Mouse (Mus musculus) adrenal gland, adult 18-20 months (tissue): ENCODE results near the gene a. TPM values are rescaled to one million over a fixed set of nuclear protein-coding genes. Genes with fewer than 3 reads are reported as not detected.

Experiments used
- DNase-seq, 2 experiments: peaks; one replicate each; pipeline ENCODE4 v3.0.0; 2021 to 2022; ENCODE audit warnings: low spot score in 2 of 2
- long read RNA-seq, 2 experiments: library from polyadenylated mRNA; stranded (forward); transcript quantifications; one replicate each; pipeline ENCODE4 v2.0.0; 2021
- total RNA-seq, 2 experiments: library from RNA; stranded (reverse); gene quantifications; 1 replicate in 1 of 2; 2 replicates in 1 of 2; pipeline ENCODE4 v1.2.3; 2021

The a gene
- not detected for total RNA-seq
- long read RNA-seq, experiment 1: 0 reads
- long read RNA-seq, experiment 2, partial matches to known transcripts: 0 of 3 reads
- long read RNA-seq, experiment 2, other reads (novel, unspliced or antisense): 3 of 3 reads

DNA sequence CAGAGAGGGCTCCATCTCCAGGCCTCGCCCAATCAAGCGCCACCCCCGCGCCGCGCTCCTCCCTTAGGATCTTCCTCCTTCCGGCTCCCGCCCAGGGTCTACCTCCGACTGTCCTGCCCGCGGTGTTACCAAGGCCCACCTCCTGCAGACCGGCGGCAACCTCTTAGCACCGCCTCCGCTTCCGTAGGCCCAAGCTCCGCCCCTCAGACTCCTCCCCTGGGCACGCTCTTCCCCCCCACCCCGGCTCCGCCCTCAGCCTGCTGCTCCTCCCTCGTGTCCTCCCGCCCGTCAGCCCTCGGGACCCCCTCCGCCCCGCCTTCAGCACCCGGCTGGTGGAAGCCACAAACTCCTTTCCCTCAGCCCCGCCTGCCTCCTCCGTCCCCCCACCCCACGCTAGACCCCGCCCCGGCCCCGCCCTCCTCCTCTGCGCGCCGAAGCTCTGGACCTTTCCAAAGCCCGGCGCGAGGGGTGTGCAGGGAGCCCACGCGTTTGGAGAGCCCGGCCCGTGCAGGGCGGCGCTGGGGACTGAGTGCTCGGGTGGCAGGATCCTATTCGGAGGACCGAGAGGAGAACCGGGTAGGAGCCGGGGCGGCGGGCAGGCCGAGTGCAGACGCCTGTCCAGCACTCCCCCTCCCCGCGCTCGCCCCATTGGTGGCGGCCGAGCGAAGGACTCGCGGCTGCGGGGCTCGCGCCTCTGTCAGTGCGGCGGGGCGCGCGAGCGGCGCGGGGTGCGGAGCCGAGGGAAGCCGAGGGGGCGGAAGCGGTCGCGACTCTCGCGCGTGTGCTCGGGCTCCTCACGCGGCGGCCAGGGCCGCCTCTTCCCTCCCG, at the start of gene a, which contains the start of gene Raly:
Gene a, plus strand, starts transcription at position 747 of the 828 bp plus-strand sequence.
Gene Raly, plus strand, starts transcription at position 441 of the 828 bp plus-strand sequence.
- peak; percentile 93 for DNase-seq

DNA sequence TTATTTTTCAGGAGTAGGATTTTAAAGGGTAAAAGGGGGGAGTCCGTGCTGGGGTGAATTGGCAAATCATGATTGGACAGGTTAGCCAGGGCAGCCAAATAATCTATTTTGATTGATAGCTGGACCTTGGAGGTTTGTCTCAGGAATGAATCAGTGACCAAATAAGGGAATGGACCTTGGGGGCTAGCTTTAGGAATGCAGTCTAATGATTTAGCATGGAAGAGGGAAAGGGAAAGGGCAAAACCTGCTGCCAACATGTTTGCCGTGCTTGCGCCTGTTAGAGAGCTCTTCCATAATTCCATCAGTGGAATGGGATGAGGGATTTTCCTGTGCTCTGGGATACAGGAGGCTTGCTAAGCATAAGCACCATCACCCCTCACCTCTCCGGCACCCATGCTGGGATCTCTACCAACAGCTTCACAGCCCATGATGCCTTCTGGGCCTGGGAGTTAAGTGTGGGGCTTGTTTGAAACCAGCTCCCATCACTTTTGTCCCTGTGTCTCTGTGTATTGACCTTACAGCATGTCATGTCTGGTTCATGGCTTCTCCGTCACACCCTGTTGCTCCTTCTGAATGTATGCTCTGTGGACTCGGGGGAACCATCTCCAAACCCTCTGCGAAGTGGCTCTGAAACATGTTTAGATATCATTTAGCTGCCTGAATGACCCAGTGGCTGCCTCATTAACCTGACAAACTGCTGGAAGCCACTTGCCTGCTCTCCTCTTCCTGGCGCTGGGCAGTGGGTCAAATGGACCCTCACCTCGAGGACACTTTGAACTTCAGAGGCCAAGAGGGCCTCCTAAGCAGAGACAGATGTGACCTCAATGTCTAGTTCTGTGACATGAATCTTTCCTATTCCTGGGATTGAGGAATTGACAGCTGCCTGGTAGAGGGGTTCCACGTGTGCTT, 48.0 kb upstream of the a start:
- DNase-seq: peak in 1 of 2 experiments; percentile 45

DNA sequence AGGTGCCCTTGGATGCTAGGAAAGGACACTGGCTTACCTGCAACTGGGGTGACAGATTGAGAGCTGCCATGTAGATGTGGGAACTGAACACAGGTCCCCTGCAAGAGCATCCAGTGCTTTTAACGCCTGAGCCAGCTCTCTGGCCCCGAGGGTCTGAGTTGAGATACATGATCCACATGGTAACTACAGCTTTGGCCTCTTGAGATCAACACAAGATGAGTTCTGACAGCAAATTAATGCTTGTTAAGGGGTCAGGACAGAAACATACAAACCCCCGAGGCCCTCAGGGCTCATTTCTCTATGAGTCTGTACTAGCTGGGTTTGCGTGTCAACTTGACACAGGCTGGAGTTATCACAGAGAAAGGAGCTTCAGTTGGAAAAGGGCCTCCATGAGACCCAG, 47.3 kb upstream of the a start:
- DNase-seq: no peak

DNA sequence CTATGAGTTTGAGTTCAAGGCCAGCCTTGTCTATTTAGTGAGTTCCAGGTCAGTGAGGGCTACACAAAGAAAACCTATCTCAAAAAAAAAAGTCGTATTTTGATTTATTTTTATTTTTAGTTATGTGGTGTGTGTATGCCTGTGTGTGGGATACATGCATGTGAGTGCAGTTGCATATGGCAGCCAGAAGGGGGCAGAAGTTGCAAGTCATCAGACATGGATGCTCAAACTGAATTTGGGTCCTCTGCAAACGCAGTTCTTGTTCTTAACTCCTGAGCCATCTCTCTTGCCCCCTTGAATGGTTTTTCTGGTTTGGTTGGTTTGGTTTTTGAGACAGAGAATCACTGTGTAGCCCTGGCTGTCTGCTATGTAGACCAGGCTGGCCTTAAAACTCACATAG, 42.8 kb upstream of the a start:
- DNase-seq: no peak

DNA sequence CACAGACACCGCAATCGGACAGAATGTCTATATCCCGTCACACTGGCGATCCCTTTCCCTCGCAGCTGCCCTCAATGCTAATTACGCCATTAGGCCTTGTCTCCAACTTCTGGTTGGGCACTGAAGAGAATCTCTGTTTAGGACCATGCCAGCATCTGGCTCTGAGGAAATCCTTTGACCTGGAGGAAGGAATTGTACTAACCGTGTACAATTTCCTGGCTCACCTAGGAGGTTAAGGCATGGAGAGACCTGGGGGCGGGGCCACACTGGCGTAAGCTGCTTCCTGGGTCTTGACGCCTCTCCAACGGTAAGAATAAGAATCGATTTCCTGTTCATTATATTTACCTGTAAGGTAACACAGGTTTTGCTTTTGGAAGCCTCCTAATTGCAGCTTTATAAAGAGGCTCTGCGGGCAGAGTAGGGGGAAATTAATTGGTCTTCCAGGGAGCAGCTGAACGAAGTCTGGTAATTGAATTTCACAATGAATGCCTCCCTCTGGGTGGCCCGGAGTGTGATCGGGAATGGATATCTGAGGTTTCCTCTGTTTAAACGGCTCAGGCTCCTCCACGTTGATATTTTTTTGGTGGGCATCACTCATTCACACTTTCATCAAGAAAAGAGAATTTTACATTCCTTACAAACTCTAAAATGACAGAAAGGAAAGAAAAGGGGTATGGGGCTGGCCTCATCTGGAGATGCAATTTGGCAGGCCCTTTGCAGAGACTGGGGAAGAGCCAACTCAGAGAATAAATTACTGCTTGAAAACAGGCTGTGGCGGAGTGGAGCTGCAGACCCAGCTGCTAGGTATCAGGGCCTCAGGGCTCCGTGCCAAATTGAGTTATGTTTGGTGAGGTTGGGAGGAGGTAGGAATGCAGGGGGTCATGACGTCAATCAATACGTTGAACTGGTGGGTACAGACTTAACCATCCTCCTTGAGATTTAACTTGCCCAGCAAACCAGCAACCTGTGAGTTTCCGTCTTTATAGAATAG, 41.9 kb upstream of the a start:
- no peak for DNase-seq

DNA sequence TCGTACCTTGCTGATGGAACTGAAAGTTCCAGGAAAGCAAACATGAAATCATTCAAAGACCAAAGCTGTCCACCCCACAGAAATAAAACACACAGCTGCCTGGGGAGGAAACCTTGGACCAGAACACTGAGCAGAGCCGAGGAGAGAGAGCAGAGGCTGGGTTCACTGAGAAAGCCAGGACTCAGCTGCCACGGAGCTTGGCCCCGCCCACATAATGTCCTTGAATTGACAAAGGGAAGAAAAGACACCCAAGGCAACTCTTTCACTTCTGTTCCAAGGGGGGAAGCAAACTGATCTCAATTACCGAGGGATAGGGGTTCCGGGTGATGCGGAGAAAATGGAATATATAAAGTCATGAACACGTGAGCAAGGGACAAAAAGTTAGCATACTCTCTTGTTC, 39.3 kb upstream of the a start:
- peak; percentile 36 to 53 for DNase-seq

DNA sequence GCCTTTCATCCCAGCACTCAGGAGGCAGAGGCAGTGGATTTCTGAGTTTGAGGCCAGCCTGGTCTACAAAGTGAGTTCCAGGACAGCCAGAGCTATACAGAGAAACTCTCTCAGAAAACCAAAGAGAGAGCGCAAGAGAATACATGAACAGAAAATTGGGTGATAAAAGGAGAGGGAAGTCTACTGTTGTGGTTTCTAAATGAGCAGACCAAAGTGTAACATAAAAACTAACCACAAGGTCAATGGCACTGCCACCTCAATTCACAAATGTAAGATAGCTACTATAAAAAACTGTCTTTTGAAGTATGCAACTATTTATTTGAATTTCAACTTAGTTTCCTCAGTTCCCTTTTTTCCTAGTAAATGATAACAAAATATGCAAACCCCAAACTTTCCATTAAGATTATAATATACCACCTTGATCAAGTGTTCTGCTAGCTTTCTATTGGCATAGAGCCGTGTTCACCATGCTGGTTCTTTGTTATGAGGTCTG, 37.1 kb upstream of the a start:
- DNase-seq: no peak

DNA sequence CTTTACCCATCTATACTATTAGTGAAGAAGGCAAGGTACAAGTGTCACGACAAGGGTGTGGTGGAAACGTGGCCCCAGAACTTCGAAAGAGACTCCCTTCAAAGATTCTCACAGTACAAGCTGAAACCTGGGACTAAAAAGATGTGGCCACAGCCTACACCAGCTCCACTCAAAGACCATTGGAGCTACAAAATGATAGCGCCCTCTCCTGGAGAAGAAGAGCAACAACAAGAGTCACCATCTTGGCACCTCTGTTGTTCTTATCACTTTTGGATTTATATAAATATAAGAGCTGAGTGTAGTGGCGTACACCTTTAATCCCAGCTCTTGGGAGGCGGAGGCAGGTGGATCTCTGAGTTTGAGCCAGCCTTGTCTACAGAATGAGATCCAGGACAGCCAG, 35.4 kb upstream of the a start:
- DNase-seq: no peak

DNA sequence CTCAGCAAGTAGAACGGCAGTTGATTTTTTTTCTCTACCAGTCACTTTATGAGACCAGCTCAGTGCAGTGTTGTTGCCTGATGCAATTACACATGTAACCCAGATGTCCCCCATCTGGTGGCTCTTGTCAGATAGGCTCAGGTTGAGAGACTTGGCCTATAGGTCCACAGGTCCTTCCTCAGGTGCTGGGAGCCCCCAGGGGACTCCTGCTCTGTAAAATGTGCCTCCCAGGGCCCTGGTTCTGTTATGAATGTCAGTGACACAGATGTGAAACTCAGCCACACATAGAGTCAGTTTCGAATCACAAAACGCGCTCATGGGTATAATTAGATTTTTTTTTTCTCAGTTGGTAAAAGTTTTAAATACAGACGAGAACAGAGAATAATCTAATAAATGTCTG, 33.5 kb upstream of the a start:
- DNase-seq: no peak

DNA sequence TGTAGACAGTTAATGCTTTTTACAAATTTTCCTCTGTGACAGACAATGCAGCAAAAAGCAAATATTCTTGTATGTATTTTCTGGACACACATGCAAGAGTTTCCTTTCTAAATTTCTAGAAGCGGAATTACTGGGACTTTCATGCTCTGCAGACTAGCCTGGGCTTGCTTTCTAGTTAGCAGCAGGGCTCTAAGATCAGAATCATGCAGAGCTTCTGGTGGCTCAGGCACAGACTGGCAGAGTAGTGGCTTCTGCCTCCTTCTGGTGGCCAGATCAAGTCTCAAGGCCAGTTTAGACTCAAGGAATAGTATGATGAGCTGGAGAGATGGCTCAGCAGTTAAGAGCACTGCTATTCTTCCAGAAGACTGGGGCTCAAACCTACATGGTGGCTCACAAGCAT, 32.7 kb upstream of the a start:
- DNase-seq: no peak

DNA sequence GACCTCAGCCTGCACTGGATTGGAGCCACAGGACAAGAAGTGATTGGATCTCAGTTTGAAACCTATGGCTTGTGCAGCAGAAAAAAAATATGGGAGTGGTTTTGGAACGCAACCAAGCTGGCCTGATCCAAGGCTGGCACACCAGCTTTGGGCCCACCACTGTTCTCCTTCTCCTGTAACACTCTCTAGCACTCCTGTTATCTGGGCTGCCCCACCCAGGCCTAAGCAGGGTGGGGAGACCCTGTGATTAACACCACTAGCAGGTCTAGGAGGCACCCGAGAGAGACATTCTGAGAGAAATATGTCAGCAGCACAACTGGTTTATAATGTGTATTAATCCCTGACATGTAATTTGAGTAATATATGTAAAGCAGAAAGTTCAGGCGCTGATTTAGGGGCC, 28.0 kb upstream of the a start:
- DNase-seq: no peak

DNA sequence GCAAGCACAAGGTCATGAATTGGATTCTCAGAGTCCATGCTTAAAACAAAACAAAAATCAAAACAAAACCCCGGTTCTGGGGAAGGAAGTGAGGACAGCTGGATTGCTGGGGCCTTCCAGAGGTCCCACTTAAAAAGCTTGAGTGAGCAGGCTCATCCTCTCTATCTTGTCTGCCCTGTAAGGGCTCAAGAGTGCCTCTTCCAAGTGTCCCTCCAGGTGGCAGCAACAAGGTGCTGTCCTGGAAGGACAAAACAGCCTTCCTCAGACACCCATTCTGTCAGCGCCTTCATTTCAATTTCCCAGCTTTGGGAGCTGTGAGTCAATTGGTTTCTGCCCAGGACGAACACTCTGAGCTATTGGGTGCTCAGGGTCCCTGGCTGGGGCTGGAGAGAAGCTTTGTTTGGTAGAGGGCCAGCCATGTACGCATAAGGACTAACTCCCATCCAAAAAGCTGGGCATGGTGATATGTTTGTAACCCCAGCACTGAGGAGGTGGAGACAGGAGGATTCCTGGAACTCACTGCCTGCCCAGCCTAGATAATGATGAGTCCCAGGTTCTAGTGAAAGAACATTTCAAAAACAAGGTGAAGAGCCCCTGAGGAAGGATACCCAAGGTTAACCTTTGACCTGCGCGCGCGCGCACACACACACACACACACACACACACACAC, 26.2 kb upstream of the a start:
- DNase-seq: no peak

DNA sequence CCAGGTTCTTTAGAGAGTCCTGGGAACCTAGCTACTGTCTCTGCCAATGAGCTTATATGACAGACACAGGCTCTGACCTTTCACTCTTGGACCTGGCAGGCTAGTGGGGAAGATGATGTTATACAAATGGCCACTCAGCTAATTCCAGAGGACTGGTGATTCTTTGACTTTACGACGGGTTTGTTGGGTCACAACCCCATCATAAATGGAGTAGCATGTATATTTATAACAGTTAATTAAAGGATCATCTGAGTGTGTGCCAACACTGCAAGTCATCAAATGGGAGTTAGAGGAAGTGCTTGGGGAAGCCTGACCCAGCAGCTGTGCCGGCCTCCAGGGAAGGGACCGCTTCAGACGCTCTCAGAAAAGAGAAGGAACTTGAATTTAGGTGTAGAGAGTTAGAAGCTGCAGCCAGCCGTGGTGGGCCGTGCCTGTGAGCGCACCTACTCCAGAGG, 25.6 kb upstream of the a start:
- DNase-seq: no peak

DNA sequence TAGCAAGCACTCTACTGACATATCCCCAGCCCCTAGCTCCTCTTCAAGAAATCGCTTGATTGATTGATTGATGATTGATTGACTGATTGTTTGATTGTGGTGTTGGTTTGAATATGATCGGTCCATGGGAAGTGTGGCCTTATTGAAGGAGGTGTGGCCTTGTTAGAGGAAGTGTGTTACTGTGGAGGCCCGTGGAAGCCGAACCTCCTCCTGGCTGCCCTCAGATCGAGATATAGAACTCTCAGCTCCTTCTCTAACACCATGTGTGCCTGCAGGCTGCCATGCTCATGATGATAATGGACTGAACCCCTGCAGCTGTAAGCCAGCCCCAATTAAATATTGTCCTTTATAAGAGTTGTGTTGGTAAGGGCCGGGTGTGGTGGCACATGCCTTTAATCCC, 24.2 kb upstream of the a start:
- no peak for DNase-seq

DNA sequence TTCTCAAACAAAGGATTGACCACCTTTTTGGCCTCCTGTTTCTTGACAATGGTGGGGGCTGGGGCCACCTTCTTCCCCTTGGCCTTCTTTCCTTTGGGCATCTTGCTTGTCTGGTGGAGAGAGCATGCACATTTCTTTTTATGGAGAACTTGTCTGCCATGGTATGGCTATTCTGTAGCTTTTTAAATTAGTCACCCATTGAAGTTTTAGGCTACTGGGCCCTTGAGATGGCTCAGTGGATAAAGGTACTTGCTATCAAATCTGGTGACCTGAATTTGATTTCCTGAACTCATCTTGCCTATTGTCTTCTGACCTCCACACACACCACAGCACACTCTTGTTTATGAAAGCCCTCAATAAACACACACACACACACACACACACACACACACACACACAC, 21.3 kb upstream of the a start, which contains the start of gene Gm14214:
Gene Gm14214, minus strand, starts transcription at position 101 of the 400 bp plus-strand sequence.
- DNase-seq: no peak

DNA sequence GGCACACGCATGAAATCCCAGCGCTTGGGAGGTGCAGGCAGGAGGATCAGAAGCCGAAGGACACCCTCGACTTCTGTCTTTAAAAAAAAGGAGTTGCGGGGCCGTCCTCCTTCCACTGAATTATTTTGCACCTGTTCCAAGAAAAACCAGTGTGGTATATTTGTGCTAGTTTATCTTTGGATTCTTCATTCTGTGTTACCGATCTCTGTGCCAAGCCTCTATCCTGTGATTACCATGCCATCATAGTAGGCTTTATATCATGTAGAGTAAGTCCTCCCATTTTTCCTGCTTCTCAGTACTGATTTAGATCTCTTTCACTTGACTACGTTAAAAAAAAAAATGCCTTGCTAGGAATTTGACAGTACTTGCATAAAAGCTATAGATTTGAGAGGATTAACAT, 19.6 kb upstream of the a start:
- no peak for DNase-seq

DNA sequence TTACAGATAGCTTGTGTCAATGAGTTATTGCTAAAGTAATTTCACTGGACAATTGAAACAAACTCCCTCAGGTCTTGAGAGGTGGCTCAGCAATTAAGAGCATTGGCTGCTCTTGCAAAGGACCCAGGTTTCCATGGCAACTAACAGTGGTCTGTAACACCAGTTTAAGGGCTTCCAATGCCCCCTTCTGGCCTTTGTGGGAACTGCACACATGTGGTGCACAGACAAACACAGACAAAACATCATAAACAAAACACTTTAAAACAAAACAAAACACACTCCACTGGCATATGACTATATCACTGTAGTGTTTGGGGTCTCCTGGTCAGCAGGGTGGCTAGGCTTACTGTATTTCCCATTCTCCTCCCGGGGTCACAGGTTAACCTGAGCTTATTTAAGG, 17.2 kb upstream of the a start:
- DNase-seq: no peak

DNA sequence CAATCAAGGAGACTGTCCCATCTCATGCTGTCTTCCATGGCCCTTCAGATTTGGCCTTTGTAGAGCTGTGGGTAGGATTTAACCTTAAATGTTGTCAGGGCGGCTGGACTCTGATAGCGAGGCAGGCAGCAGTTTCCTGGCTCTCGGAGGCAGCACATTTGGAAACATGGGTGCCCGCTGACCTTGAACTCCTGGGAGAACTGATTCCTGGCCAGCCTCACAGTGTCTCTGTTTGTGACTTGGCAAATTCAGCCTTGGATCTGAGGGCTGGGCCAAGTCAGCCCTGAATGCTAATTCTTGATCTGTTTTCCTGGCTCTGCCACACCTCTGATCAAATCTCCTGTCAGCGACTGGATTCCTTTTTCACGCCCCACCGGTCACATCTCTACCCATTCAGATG, 14.7 kb upstream of the a start:
- DNase-seq: peak in 1 of 2 experiments; percentile 47

DNA sequence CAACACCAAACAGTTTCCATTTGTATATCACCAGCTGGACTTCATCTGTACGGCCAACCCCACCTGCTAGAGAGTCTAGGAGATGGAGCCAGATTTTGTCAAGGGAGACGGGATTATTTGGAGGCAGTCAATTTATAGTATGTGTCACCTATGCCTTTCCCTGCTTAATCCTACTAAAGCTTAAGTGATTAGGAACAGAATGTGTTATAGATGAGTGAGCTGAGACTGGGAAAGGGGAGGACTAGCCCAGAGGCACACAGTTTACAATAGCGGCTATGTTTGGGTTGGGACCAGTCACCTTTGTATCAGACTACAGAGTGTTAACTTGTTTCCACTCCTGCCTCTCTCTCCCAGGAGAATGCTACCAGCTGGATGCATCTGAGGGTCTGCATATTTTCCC, 11.6 kb upstream of the a start:
- no peak for DNase-seq

DNA sequence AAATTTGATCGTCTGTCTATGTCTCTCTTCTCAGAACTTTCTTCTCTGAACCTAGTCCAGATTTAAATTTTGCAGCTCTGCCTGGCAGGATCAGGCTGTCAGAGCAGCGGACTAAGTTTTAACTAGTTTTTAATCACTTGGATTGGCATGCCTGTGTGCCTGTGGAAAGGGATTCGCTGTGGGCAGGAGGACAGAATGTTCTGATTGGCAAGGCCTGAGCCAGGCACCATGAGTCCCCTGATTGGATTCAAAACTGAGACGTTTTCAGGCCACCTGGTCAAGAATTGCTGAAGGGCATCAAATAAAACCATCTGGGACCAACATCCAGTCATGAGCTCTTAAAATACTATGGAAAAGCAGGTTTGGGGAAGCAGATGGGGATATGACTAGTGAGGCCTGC, 8.8 kb upstream of the a start:
- no peak for DNase-seq
